Mouse (Mus musculus) thymus, adult 2 months (tissue): Measurements from ENCODE around the gene Gm15557.

ENCODE experiments used
- CTCF ChIP-seq: fragments of 200-500 bp; IDR thresholded peaks from 2 replicates; pipeline ENCODE4 v1.5.1; 2012; ENCODE audit warnings: mild to moderate bottlenecking, control low read depth, low read length, moderate library complexity, borderline replicate concordance; ENCODE audit not compliant: control insufficient read depth, poor library complexity, insufficient read depth; ENCODE audit errors: extremely low read depth
- POLR2A ChIP-seq: fragments of 200-500 bp; IDR thresholded peaks from 2 replicates; pipeline ENCODE4 v1.6.1; 2012; ENCODE audit warnings: mild to moderate bottlenecking, low read length, control low read depth, moderate library complexity; ENCODE audit not compliant: control insufficient read depth, poor library complexity, insufficient read depth; ENCODE audit errors: extremely low read depth

DNA sequence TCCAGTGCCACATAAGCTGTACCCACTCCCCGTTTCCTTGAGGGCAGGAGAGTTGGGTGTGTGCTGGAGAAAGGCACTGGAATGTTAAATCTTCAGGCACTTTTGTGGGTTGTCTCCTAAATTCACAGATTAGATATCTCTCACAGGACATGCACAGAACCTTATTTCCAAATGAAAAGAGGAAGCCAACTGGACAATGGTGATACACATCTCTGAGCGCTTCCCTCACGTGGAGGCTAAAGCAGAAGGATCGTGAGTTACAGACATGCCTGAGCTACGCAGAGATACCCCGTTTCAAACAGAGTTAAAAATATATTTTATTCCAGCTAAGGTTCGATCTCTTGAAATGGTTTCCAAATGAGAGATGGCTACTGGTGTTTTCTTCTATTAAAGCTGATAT is 17.4 kb upstream of the Gm15557 start:
- TF ChIP-seq CTCF (no peak), POLR2A (no peak)
